Mouse (Mus musculus) brain, embryonic 14.5 days (tissue): ENCODE measurements around the gene Haus8.

Source experiments
- CTCF ChIP-seq: fragments of 200-500 bp; IDR thresholded peaks from 2 replicates; pipeline ENCODE4 v1.5.1; 2012; ENCODE audit warnings: inconsistent platforms, mild to moderate bottlenecking, moderate library complexity, borderline replicate concordance; ENCODE audit not compliant: insufficient read depth, insufficient read length; ENCODE audit errors: extremely low read depth
- POLR2A ChIP-seq: fragments of 200-500 bp; IDR thresholded peaks from 2 replicates; pipeline ENCODE4 v1.6.1; 2012; ENCODE audit warnings: mild to moderate bottlenecking, inconsistent platforms, borderline replicate concordance; ENCODE audit not compliant: poor library complexity, insufficient read depth, insufficient read length, severe bottlenecking; ENCODE audit errors: extremely low read depth

DNA sequence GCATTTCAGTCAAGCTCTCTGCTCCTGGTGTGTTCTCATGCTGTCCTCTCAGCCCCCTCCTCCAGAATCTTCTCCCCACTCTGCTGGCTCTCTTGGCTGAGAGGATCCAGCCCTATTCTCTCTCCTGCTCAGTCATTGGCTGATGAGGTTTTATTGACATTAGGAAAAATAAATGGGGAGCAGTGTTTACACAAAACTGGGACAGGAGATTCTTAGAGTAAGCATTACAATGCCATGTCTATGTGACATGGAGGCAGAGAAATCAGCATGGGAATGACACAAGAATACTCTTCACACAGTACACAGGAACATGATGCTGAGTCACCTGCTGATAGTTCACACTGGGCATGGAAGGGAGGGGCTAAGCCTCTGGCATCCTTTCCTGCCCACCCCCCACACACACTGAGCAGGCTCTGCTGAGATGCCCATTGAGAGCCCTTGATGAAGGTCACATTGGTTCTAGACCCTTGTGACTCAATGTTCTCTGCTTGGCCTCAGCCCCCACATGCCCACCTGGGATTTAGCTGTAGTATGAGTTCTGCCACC lies 43.8 kb upstream of the Haus8 start:
- TF ChIP-seq CTCF (no peak), POLR2A (no peak)
